ENCODE assay signal across 8 mouse cellular contexts in the genomic region with DNA sequence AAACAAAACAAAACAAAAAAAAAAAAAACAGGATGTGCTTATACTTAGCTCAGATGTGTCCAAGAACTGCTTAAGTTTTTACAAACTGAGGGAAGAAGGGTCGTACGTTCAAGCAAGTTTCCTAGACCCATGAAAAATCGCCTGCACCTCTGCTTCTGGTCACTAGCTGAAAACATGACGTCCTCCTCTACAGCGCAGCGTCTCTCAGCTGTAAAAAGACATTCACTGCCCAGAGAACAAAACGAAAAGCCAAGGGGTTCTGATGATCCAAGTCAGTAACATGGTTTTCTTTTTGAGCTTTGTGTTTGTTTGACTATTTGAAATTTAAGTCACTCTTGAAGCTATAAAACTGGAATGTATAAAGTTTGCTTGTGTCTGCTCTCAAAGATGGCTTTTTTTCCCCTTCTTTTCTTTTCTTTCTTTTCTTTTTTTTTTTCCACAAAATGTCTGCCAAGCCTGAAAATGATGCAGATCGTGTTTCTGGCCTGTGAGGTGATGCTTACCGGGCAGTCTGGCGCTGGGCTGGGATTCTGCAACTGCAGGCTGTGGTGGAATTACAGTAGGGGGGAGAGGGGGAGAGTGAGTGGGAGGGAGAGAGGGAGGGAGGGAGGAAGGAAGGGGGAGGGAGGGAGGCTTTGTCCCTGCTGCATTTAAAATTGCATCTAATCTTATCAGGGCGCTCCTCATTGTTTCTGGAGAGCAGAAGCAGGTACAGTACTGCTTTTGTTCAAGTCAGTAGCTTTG.
DNase-seq lines count a peak whose midpoint lies in the region; ATAC-seq and TF ChIP-seq lines count a peak whose summit lies in the region.

No protein-coding gene starts in this region.

- peak overlapping the region; percentile 44 for H3K9ac ChIP-seq in heart, embryonic 14.5 days (ENCODE audit: low read length)
- H3K9ac ChIP-seq in hindbrain, embryonic 15.5 days: no peak overlapping the region

- no peak for DNase-seq in heart, adult 9 months (ENCODE audit: low spot score in 2 of 2)
- peak; percentile 41 for DNase-seq in neural tube, embryonic 10.5 days (ENCODE audit: extremely low spot score, low spot score)
- DNase-seq in thymus, postnatal 4 days: no peak
- DNase-seq in urinary bladder, adult 18-20 months (ENCODE audit: low spot score in 2 of 2): no peak
- DNase-seq in thymus, adult 2 months: no peak

- H3K4me2 ChIP-seq in heart, embryonic 14.5 days (ENCODE audit: low read length): peak overlapping the region; percentile 56
- H3K4me2 ChIP-seq in hindbrain, embryonic 15.5 days: peak overlapping the region; percentile 48

- H3K9me3 ChIP-seq in heart, embryonic 14.5 days (ENCODE audit: control insufficient read depth, low read length): no peaks in the 10 kb centered on the region
- no peaks in the 10 kb centered on the region for H3K9me3 ChIP-seq in hindbrain, embryonic 15.5 days

- WGBS in heart, embryonic 14.5 days: 5% methylated on average over 11 of the region's 11 CpGs
- WGBS in hindbrain, embryonic 15.5 days: 3% methylated on average over 11 of the region's 11 CpGs
- 16% methylated on average over 11 of the region's 11 CpGs for WGBS in thymus, adult 2 months

- no peak for ATAC-seq in heart, embryonic 14.5 days (ENCODE audit: insufficient number of reproducible peaks, insufficient read depth, low FRiP score, low read depth)
- ATAC-seq in common myeloid progenitor, adult 5-6 weeks (replicated peaks; ENCODE audit: low read depth, poor library complexity, severe bottlenecking): 0 out of 2 replicates have a peak, but pooled peaks have one; percentile 36
- ATAC-seq in hindbrain, embryonic 15.5 days (ENCODE audit: low FRiP score, low read depth): no peak

- no peak overlapping the region for H3K27ac ChIP-seq in heart, embryonic 14.5 days (replicated peaks in 1 of 2; ENCODE audit: control insufficient read depth in 1 of 2, insufficient read depth in 1 of 2, low read depth in 2 of 2, low read length in 2 of 2)
- no peak overlapping the region for H3K27ac ChIP-seq in hindbrain, embryonic 15.5 days (replicated peaks)
- H3K27ac ChIP-seq in thymus, adult 2 months (ENCODE audit: control insufficient read depth, insufficient read depth, low read length): no peak overlapping the region

- no peak for TF ChIP-seq CTCF in thymus, adult 2 months (IDR thresholded peaks at IDR 0.05; ENCODE audit: borderline replicate concordance, control insufficient read depth, extremely low read depth, insufficient read depth, low read length, poor library complexity)

- peak overlapping the region; percentile 6 to 16; a peak in 3 of 4 replicates for H3K4me3 ChIP-seq in heart, embryonic 14.5 days (ENCODE audit: control insufficient read depth in 1 of 2, insufficient read depth in 1 of 2, low read depth in 1 of 2, low read length in 2 of 2)
- H3K4me3 ChIP-seq in hindbrain, embryonic 15.5 days: peak overlapping the region; percentile 17
- no peak overlapping the region for H3K4me3 ChIP-seq in thymus, adult 2 months (ENCODE audit: control insufficient read depth, insufficient read depth, low read length)

- no peaks in the 10 kb centered on the region for H3K4me1 ChIP-seq in heart, embryonic 14.5 days (ENCODE audit: control insufficient read depth in 2 of 2, insufficient read depth in 2 of 2, low read length in 2 of 2)
- no peaks in the 10 kb centered on the region for H3K4me1 ChIP-seq in hindbrain, embryonic 15.5 days (replicated peaks)
- no peaks in the 10 kb centered on the region for H3K4me1 ChIP-seq in thymus, adult 2 months (replicated peaks; ENCODE audit: control insufficient read depth, insufficient read depth, low read length)

- no peaks in the 10 kb centered on the region for H3K36me3 ChIP-seq in heart, embryonic 14.5 days (ENCODE audit: control insufficient read depth, insufficient read depth, low read length)
- H3K36me3 ChIP-seq in hindbrain, embryonic 15.5 days: no peaks in the 10 kb centered on the region
- H3K36me3 ChIP-seq in thymus, adult 2 months (ENCODE audit: control insufficient read depth, insufficient read depth, low read length): no peaks in the 10 kb centered on the region

- no peak for TF ChIP-seq POLR2A in thymus, adult 2 months (IDR thresholded peaks at IDR 0.05; ENCODE audit: control insufficient read depth, extremely low read depth, insufficient read depth, low read length, poor library complexity)

- no peaks in the 10 kb centered on the region for H3K27me3 ChIP-seq in heart, embryonic 14.5 days (ENCODE audit: control insufficient read depth, insufficient read depth, low read length)
- no peaks in the 10 kb centered on the region for H3K27me3 ChIP-seq in hindbrain, embryonic 15.5 days
- H3K27me3 ChIP-seq in thymus, adult 2 months (ENCODE audit: control insufficient read depth, insufficient read depth, low read length): no peaks in the 10 kb centered on the region
